Mouse (Mus musculus) liver, embryonic 15.5 days (tissue): Measurements from ENCODE around the gene Padi3. TPM values are rescaled to one million over a fixed set of nuclear protein-coding genes. Genes with fewer than 3 reads are reported as not detected.

Experiments
- ATAC-seq: fragments of 200-750 bp; cut with Nextera tagmentation; 2 replicates; pipeline ENCODE4 v1.8.0; 2017; ENCODE audit warnings: moderate number of reproducible peaks, mild to moderate bottlenecking, moderate library complexity; ENCODE audit not compliant: insufficient read depth
- H3K27ac ChIP-seq: fragments of 300-500 bp; sonication (generic); replicated peaks from 2 replicates; pipeline ENCODE4 v1.5.1; 2015; ENCODE audit warnings: mild to moderate bottlenecking, inconsistent platforms
- H3K27me3 ChIP-seq: fragments of 300-500 bp; sonication (generic); 2 replicates; pipeline ENCODE4 v1.6.1; 2015; ENCODE audit warnings: mild to moderate bottlenecking, inconsistent platforms
- H3K36me3 ChIP-seq: fragments of 300-500 bp; sonication (generic); replicated peaks from 2 replicates; pipeline ENCODE4 v1.6.1; 2015; ENCODE audit warnings: moderate library complexity, mild to moderate bottlenecking, inconsistent platforms
- H3K4me1 ChIP-seq: fragments of 300-500 bp; sonication (generic); replicated peaks from 2 replicates; pipeline ENCODE4 v1.6.1; 2015; ENCODE audit warnings: inconsistent platforms
- H3K4me2 ChIP-seq: fragments of 300-500 bp; sonication (generic); 2 replicates; pipeline ENCODE4 v1.6.1; 2015; ENCODE audit warnings: moderate library complexity, mild to moderate bottlenecking, inconsistent platforms
- H3K4me3 ChIP-seq: fragments of 300-500 bp; sonication (generic); replicated peaks from 2 replicates; pipeline ENCODE4 v1.5.1; 2015; ENCODE audit warnings: mild to moderate bottlenecking, inconsistent platforms
- H3K9ac ChIP-seq: fragments of 300-500 bp; sonication (generic); 2 replicates; pipeline ENCODE4 v1.6.1; 2015; ENCODE audit warnings: moderate library complexity, mild to moderate bottlenecking, inconsistent platforms
- H3K9me3 ChIP-seq: fragments of 300-500 bp; sonication (generic); replicated peaks from 2 replicates; pipeline ENCODE4 v1.6.1; 2016; ENCODE audit warnings: inconsistent platforms
- WGBS: fragments of 180-500 bp; shearing (Covaris S2); methylation state at CpG from one replicate; pipeline ENCODE4 v1.1.7; 2015; ENCODE audit warnings: mixed read lengths; ENCODE audit not compliant: insufficient replicate concordance; 5-methylcytosine and 5-hydroxymethylcytosine counted together
- polyA plus RNA-seq: library from polyadenylated mRNA; unstranded; fragments of >200 nt; fragmentation: Nextera tagmentation; extraction: Ambion mirVana; gene quantifications from 2 replicates; pipeline ENCODE4 v1.2.1, GENCODE M21; 2015

Padi3 gene
- 0.12 and 0.17 TPM in 2 replicates for polyA plus RNA-seq

DNA sequence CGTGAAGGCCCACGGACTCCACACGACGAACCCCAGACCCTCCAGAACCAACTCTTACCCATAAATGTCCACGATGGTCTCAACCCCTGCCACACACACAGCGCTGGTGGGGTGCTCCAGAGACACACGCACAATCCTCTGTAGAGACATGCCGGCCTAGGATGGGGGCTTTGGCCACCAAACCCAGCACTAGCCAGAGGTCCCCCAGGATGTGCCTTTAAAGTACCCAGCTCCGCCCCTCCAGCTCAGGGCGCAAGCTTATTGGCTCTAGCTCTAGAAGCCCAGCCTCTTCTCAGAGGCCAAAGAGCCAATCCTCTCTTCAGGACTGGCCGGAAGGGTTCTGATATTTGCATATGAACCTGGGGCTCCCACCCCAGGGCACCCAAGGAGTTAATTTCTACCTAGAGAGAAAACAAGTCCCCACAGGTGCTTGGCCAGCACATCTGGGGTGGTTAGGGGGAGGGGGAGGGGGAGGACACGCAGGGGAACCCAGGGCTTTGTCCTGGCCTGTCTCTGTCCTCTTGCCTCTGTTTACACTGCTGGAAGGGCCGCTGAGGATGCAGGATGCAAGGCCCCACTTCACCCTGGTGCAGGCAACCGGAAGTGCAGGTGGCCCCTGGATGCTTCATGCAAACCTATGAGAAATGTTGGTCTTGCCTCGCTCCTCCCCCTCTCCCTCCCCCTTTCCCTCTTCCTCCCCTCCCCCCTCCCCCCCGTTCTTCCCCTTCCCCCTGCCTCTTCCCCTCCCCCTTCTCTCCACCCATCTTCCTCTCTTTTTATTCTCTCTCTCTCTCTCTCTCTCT lies at the start of gene Padi3:
Padi3 (minus strand) TSS at position 191 of the 803 bp plus-strand sequence.
- H3K36me3 ChIP-seq = no peaks in the 10 kb centered on the region
- ATAC-seq = no peak

DNA sequence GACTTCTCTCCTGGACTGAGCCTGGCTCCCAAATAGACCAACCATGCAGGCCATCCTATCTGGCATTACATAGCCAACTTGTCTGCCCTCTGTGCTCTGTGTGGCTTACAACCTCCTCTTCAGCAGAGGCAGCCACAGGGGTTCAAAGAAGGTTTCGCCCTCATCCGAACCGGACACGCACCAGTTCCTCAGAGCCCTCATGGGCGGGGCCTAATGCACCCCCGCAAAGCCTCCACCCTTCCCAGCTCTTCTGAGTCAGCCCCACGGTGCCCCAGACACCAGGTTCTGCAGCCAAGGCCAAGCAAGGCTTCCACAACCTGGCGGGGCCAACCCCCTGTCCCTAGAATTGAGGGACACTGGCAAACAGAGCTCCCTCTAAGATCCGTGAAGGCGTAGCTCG lies 48.8 kb upstream of the Padi3 start:
- Histone ChIP-seq H3K4me3 (no peak overlapping the region), H3K4me1 (peaks cover 88% of the 10 kb centered on the region), H3K9ac (peak overlapping the region; percentile 37; the same call in 1 of the 2 replicates), H3K27ac (peak overlapping the region; percentile 86), H3K4me2 (peak overlapping the region; percentile 88), H3K36me3 (no peaks in the 10 kb centered on the region), H3K27me3 (peaks cover 7% of the 10 kb centered on the region; the same call in 1 of the 2 replicates), H3K9me3 (no peaks in the 10 kb centered on the region)
- WGBS = 59% methylated on average over 11 of the region's 11 CpGs
- ATAC-seq = no peak

More for the DNA sequence above, at the start of gene Padi3:
- Histone ChIP-seq H3K9ac (no peak within 1 kb of the TSS), H3K4me2 (no peak within 1 kb of the TSS), H3K27me3 (peaks cover 57% of the 10 kb centered on the region), H3K27ac (no peak within 1 kb of the TSS), H3K9me3 (no peaks in the 10 kb centered on the region), H3K4me3 (no peak within 1 kb of the TSS), H3K4me1 (peaks cover 65% of the 10 kb centered on the region)
- WGBS = 62% methylated on average over 16 of the region's 16 CpGs

DNA sequence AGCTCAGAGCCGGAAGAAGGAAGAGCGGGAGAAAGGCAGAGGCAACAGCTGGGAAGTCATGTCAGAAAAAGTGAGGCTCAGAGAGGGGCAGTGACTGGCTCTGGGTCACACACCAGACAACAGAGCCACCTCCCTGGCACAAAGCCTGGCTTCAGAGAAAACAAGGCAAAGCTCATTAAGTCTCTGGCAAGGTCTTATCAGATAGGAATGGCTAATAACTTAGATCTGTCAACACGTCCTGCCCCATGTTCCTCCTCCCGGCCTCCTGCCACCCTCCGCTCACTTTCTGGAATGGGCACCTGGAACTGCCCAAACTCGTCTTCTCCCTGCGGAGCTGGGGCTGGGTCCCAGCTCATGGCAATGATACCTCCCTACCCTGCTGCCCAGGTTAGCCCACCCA lies 47.4 kb upstream of the Padi3 start:
- 78% methylated on average over 7 of the region's 7 CpGs for WGBS

DNA sequence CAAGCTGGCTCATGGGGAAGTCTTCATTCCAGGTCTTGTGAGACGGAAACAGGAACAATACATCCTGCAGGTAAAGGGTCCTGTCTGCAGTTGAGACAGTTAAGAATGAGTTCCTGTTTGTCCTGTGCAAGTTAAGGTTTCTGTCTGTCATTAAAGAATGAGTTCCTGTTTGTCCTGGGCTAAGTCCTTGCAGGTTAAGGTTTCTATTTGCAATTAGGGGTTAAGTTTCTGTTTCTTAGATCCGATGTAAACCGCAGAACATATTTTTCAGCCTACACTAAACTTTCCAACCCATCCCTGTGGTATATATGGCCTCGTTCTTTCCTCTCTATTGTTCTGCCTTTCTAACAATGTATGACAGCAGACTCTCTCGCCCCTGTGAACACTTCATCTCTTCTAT lies 46.6 kb upstream of the Padi3 start:
- Histone ChIP-seq H3K9ac (no peak overlapping the region), H3K27me3 (peaks cover 9% of the 10 kb centered on the region; the same call in 1 of the 2 replicates), H3K4me3 (no peak overlapping the region), H3K4me1 (peaks cover 95% of the 10 kb centered on the region), H3K36me3 (no peaks in the 10 kb centered on the region), H3K9me3 (no peaks in the 10 kb centered on the region), H3K27ac (peak overlapping the region; percentile 99), H3K4me2 (no peak overlapping the region)
- ATAC-seq = no peak
- 65% methylated on average over 5 of the region's 5 CpGs for WGBS

More for the DNA sequence above, 47.4 kb upstream of the Padi3 start:
- ATAC-seq = no peak
- H3K4me1 ChIP-seq = peaks cover 96% of the 10 kb centered on the region
- H3K36me3 ChIP-seq = no peaks in the 10 kb centered on the region
- no peaks in the 10 kb centered on the region for H3K9me3 ChIP-seq
- no peak overlapping the region for H3K4me2 ChIP-seq
- H3K4me3 ChIP-seq = no peak overlapping the region
- peak overlapping the region; percentile 86 for H3K27ac ChIP-seq
- no peak overlapping the region for H3K9ac ChIP-seq
- peaks cover 7% of the 10 kb centered on the region; the same call in 1 of the 2 replicates for H3K27me3 ChIP-seq

- ATAC-seq = peak; percentile 90
- peak overlapping the region; percentile 64 for H3K4me2 ChIP-seq
Measured at GRCm38 (mm10) chr4:140855151-140855550, 44.7 kb upstream of the Padi3 start.

GRCm38 (mm10) chr4:140854455-140854864 lies 44.0 kb upstream of the Padi3 start:
- peaks cover 25% of the 10 kb centered on the region for H3K27me3 ChIP-seq
- no peak overlapping the region; the same call in 1 of the 2 replicates for H3K4me3 ChIP-seq
- H3K9ac ChIP-seq = peak overlapping the region; percentile 55
- WGBS = 10% methylated on average over 10 of the region's 10 CpGs
- H3K4me1 ChIP-seq = peaks cover 81% of the 10 kb centered on the region
- H3K27ac ChIP-seq = peak overlapping the region; percentile 99
- H3K4me2 ChIP-seq = peak overlapping the region; percentile 64
- no peaks in the 10 kb centered on the region for H3K36me3 ChIP-seq
- peak; percentile 82 for ATAC-seq
- no peaks in the 10 kb centered on the region for H3K9me3 ChIP-seq

More at GRCm38 (mm10) chr4:140855151-140855550, 44.7 kb upstream of the Padi3 start:
- H3K27me3 ChIP-seq = peaks cover 19% of the 10 kb centered on the region; the same call in 1 of the 2 replicates
- H3K9ac ChIP-seq = peak overlapping the region; percentile 55
- 40% methylated on average over 10 of the region's 10 CpGs for WGBS
- H3K4me1 ChIP-seq = peaks cover 88% of the 10 kb centered on the region
- peak overlapping the region; percentile 99 for H3K27ac ChIP-seq
- no peak overlapping the region for H3K4me3 ChIP-seq
- no peaks in the 10 kb centered on the region for H3K9me3 ChIP-seq
- no peaks in the 10 kb centered on the region for H3K36me3 ChIP-seq

DNA sequence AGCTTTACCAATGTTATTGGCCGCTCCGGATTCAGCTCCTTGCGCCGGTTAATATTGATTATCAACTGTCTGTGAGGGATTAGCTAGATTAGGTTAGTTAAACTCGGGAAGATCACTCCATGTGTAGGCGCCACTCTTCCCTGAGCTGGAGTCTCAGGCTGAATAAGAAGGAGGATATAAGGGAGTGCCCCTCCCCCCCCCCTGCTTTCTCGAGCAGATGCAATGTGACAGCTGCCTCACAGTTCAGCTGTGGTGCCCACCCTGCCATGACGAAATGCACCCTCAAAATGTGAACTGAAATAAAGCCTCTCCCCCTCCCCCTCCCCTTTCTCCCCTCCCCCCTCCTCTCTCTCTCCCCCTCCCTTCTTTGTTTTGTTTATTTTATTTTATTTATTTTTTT lies 43.2 kb upstream of the Padi3 start:
- ATAC-seq = no peak
- Histone ChIP-seq H3K4me3 (no peak overlapping the region), H3K9ac (0 out of 2 replicates have a peak overlapping the region, but pooled peaks have one; percentile 11), H3K4me1 (peaks cover 73% of the 10 kb centered on the region), H3K27ac (peak overlapping the region; percentile 99), H3K27me3 (peaks cover 33% of the 10 kb centered on the region), H3K36me3 (no peaks in the 10 kb centered on the region), H3K9me3 (no peaks in the 10 kb centered on the region), H3K4me2 (0 out of 2 replicates have a peak overlapping the region, but pooled peaks have one; percentile 64)
- 57% methylated on average over 8 of the region's 8 CpGs for WGBS

- no peak for ATAC-seq
- no peak overlapping the region for H3K27ac ChIP-seq
- no peak overlapping the region for H3K4me3 ChIP-seq
- no peaks in the 10 kb centered on the region for H3K9me3 ChIP-seq
- WGBS = 74% methylated on average over 11 of the region's 11 CpGs
- no peaks in the 10 kb centered on the region for H3K36me3 ChIP-seq
- H3K27me3 ChIP-seq = peaks cover 68% of the 10 kb centered on the region
- H3K9ac ChIP-seq = no peak overlapping the region
- no peak overlapping the region for H3K4me2 ChIP-seq
- H3K4me1 ChIP-seq = peaks cover 30% of the 10 kb centered on the region
Measured at GRCm38 (mm10) chr4:140849310-140849709, 38.9 kb upstream of the Padi3 start.

- H3K4me2 ChIP-seq = no peak within 1 kb of the TSS
- H3K27me3 ChIP-seq = peaks cover 76% of the 10 kb centered on the region
- no peak within 1 kb of the TSS for H3K4me3 ChIP-seq
- H3K9ac ChIP-seq = no peak within 1 kb of the TSS
- peaks cover 5% of the 10 kb centered on the region for H3K4me1 ChIP-seq
- H3K27ac ChIP-seq = no peak within 1 kb of the TSS
- no peaks in the 10 kb centered on the region for H3K9me3 ChIP-seq
- no peak for ATAC-seq
- no peaks in the 10 kb centered on the region for H3K36me3 ChIP-seq
- WGBS = 59% methylated on average over 6 of the region's 6 CpGs
Measured at GRCm38 (mm10) chr4:140845666-140846065, 35.2 kb upstream of the Padi3 start, which contains the start of gene Padi1. Gene Padi1, minus strand, starts transcription at chr4:140845778.

- Histone ChIP-seq H3K9ac (no peak overlapping the region), H3K36me3 (no peaks in the 10 kb centered on the region), H3K4me2 (no peak overlapping the region), H3K27ac (no peak overlapping the region), H3K4me3 (no peak overlapping the region), H3K27me3 (peaks cover 71% of the 10 kb centered on the region), H3K9me3 (no peaks in the 10 kb centered on the region), H3K4me1 (peaks cover 4% of the 10 kb centered on the region)
- no peak for ATAC-seq
- 57% methylated on average over 4 of the region's 4 CpGs for WGBS
Measured at GRCm38 (mm10) chr4:140844991-140845390, 34.5 kb upstream of the Padi3 start.

GRCm38 (mm10) chr4:140843670-140844280 lies 33.3 kb upstream of the Padi3 start:
- H3K4me3 ChIP-seq = no peak overlapping the region
- ATAC-seq = no peak
- peaks cover 63% of the 10 kb centered on the region for H3K27me3 ChIP-seq

More at GRCm38 (mm10) chr4:140843670-140844280, 33.3 kb upstream of the Padi3 start:
- no peak overlapping the region for H3K27ac ChIP-seq
- no peaks in the 10 kb centered on the region for H3K36me3 ChIP-seq
- H3K4me1 ChIP-seq = peaks cover 4% of the 10 kb centered on the region
- 65% methylated on average over 15 of the region's 15 CpGs for WGBS
- H3K4me2 ChIP-seq = no peak overlapping the region
- no peaks in the 10 kb centered on the region for H3K9me3 ChIP-seq
- H3K9ac ChIP-seq = no peak overlapping the region
